Mouse (Mus musculus): ENCODE data around the gene Slc36a3. TPM values are rescaled to one million over a fixed set of nuclear protein-coding genes. Genes with fewer than 3 reads are reported as not detected.

The Slc36a3 gene
- polyA plus RNA-seq, 1 experiment from 2014 or later, result not detected

GRCm38 (mm10) chr11:55084629-55085028, 66.9 kb downstream of the Slc36a3 start:
- Histone ChIP-seq H3K27ac (replicated peaks; ENCODE audit: low read depth, low read length) (no peak overlapping the region), H3K9me3 (ENCODE audit: control insufficient read depth, low read length) (no peaks in the 10 kb centered on the region), H3K4me1 (ENCODE audit: control insufficient read depth, insufficient read depth, low read length) (no peaks in the 10 kb centered on the region), H3K36me3 (ENCODE audit: control insufficient read depth, insufficient read depth, low read length) (no peaks in the 10 kb centered on the region), H3K27me3 (ENCODE audit: control insufficient read depth, insufficient read depth, low read length) (no peaks in the 10 kb centered on the region), H3K4me3 (ENCODE audit: low read depth, low read length) (no peak overlapping the region), H3K4me2 (ENCODE audit: low read depth, severe bottlenecking) (no peak overlapping the region), H3K9ac (ENCODE audit: low read length) (no peak overlapping the region)
- WGBS, result 76% methylated on average over 4 of the region's 4 CpGs
- no peak for DNase-seq (ENCODE audit: low spot score)
- ATAC-seq (ENCODE audit: insufficient number of reproducible peaks, low FRiP score, low TSS enrichment, low read depth), result no peak

GRCm38 (mm10) chr11:55081206-55081605, 70.3 kb downstream of the Slc36a3 start:
- Histone ChIP-seq H3K36me3 (ENCODE audit: control insufficient read depth, insufficient read depth, low read length) (no peaks in the 10 kb centered on the region), H3K9me3 (ENCODE audit: control insufficient read depth, low read length) (no peaks in the 10 kb centered on the region), H3K4me3 (ENCODE audit: low read depth, low read length) (no peak overlapping the region), H3K27me3 (ENCODE audit: control insufficient read depth, insufficient read depth, low read length) (peaks cover 7% of the 10 kb centered on the region; the same call in 1 of the 2 replicates), H3K27ac (replicated peaks; ENCODE audit: low read depth, low read length) (no peak overlapping the region), H3K4me2 (ENCODE audit: low read depth, severe bottlenecking) (no peak overlapping the region), H3K9ac (ENCODE audit: low read length) (no peak overlapping the region), H3K4me1 (ENCODE audit: control insufficient read depth, insufficient read depth, low read length) (peaks cover 7% of the 10 kb centered on the region; the same call in 1 of the 2 replicates)
- DNase-seq (ENCODE audit: low spot score) (no peak), ATAC-seq (ENCODE audit: insufficient number of reproducible peaks, low FRiP score, low TSS enrichment, low read depth) (no peak)
- 90% methylated on average over 9 of the region's 9 CpGs for WGBS

- H3K9ac ChIP-seq (ENCODE audit: low read length), result no peak overlapping the region
- DNase-seq (ENCODE audit: low spot score) (no peak), ATAC-seq (ENCODE audit: insufficient number of reproducible peaks, low FRiP score, low TSS enrichment, low read depth) (no peak)
- no peak overlapping the region for H3K4me3 ChIP-seq (ENCODE audit: low read depth, low read length)
- H3K4me2 ChIP-seq (ENCODE audit: low read depth, severe bottlenecking), result no peak overlapping the region
- no peaks in the 10 kb centered on the region for H3K36me3 ChIP-seq (ENCODE audit: control insufficient read depth, insufficient read depth, low read length)
- H3K9me3 ChIP-seq (ENCODE audit: control insufficient read depth, low read length), result no peaks in the 10 kb centered on the region
- peaks cover 7% of the 10 kb centered on the region; the same call in 1 of the 2 replicates for H3K27me3 ChIP-seq (ENCODE audit: control insufficient read depth, insufficient read depth, low read length)
- no peak overlapping the region for H3K27ac ChIP-seq (replicated peaks; ENCODE audit: low read depth, low read length)
- WGBS, result 91% methylated on average over 4 of the region's 4 CpGs
- H3K4me1 ChIP-seq (ENCODE audit: control insufficient read depth, insufficient read depth, low read length), result peaks cover 7% of the 10 kb centered on the region; the same call in 1 of the 2 replicates
Observed at GRCm38 (mm10) chr11:55079180-55079579, 72.3 kb downstream of the Slc36a3 start.

GRCm38 (mm10) chr11:55078502-55078901, 73.0 kb downstream of the Slc36a3 start:
- H3K4me2 ChIP-seq (ENCODE audit: low read depth, severe bottlenecking), result no peak overlapping the region; the same call in 1 of the 2 replicates
- no peaks in the 10 kb centered on the region for H3K36me3 ChIP-seq (ENCODE audit: control insufficient read depth, insufficient read depth, low read length)
- no peak overlapping the region for H3K4me3 ChIP-seq (ENCODE audit: low read depth, low read length)
- H3K9me3 ChIP-seq (ENCODE audit: control insufficient read depth, low read length), result no peaks in the 10 kb centered on the region
- H3K4me1 ChIP-seq (ENCODE audit: control insufficient read depth, insufficient read depth, low read length), result peaks cover 7% of the 10 kb centered on the region; the same call in 1 of the 2 replicates
- no peak overlapping the region for H3K27ac ChIP-seq (replicated peaks; ENCODE audit: low read depth, low read length)
- DNase-seq (ENCODE audit: low spot score) (no peak), ATAC-seq (ENCODE audit: insufficient number of reproducible peaks, low FRiP score, low TSS enrichment, low read depth) (no peak)
- peaks cover 7% of the 10 kb centered on the region; the same call in 1 of the 2 replicates for H3K27me3 ChIP-seq (ENCODE audit: control insufficient read depth, insufficient read depth, low read length)
- no peak overlapping the region for H3K9ac ChIP-seq (ENCODE audit: low read length)
- whole genome bisulfite sequencing, result 54% methylated on average over 3 of the region's 3 CpGs

GRCm38 (mm10) chr11:55077331-55078231, 73.9 kb downstream of the Slc36a3 start, which contains the start of gene Ccdc69:
TSS of gene Ccdc69 (minus strand) at chr11:55078131.
- H3K4me1 ChIP-seq (ENCODE audit: control insufficient read depth, insufficient read depth, low read length), result peaks cover 7% of the 10 kb centered on the region; the same call in 1 of the 2 replicates
- no peaks in the 10 kb centered on the region for H3K36me3 ChIP-seq (ENCODE audit: control insufficient read depth, insufficient read depth, low read length)
- no peak within 1 kb of the TSS for H3K27ac ChIP-seq (replicated peaks; ENCODE audit: low read depth, low read length)
- H3K27me3 ChIP-seq (ENCODE audit: control insufficient read depth, insufficient read depth, low read length), result peaks cover 7% of the 10 kb centered on the region; the same call in 1 of the 2 replicates
- H3K9ac ChIP-seq (ENCODE audit: low read length), result peak within 1 kb of the TSS; percentile 41
- H3K4me3 ChIP-seq (ENCODE audit: low read depth, low read length), result peak within 1 kb of the TSS; percentile 39
- DNase-seq (ENCODE audit: low spot score) (peak; percentile 65), ATAC-seq (ENCODE audit: insufficient number of reproducible peaks, low FRiP score, low TSS enrichment, low read depth) (peak; percentile 63; the same call in 1 of the 2 replicates)
- under 1% methylated on average over 49 of the region's 50 CpGs for WGBS
- H3K4me2 ChIP-seq (ENCODE audit: low read depth, severe bottlenecking), result peak within 1 kb of the TSS; percentile 96
- no peaks in the 10 kb centered on the region for H3K9me3 ChIP-seq (ENCODE audit: control insufficient read depth, low read length)

GRCm38 (mm10) chr11:55076234-55076633, 75.3 kb downstream of the Slc36a3 start:
- 88% methylated on average over 5 of the region's 5 CpGs for WGBS
- no peak overlapping the region for H3K4me2 ChIP-seq (ENCODE audit: low read depth, severe bottlenecking)
- no peak overlapping the region for H3K9ac ChIP-seq (ENCODE audit: low read length)
- DNase-seq (ENCODE audit: low spot score) (no peak), ATAC-seq (ENCODE audit: insufficient number of reproducible peaks, low FRiP score, low TSS enrichment, low read depth) (no peak)
- H3K36me3 ChIP-seq (ENCODE audit: control insufficient read depth, insufficient read depth, low read length), result no peaks in the 10 kb centered on the region
- peaks cover 7% of the 10 kb centered on the region; the same call in 1 of the 2 replicates for H3K4me1 ChIP-seq (ENCODE audit: control insufficient read depth, insufficient read depth, low read length)
- no peak overlapping the region for H3K27ac ChIP-seq (replicated peaks; ENCODE audit: low read depth, low read length)
- H3K27me3 ChIP-seq (ENCODE audit: control insufficient read depth, insufficient read depth, low read length), result peaks cover 7% of the 10 kb centered on the region; the same call in 1 of the 2 replicates
- H3K4me3 ChIP-seq (ENCODE audit: low read depth, low read length), result no peak overlapping the region
- H3K9me3 ChIP-seq (ENCODE audit: control insufficient read depth, low read length), result no peaks in the 10 kb centered on the region

- Histone ChIP-seq H3K9me3 (ENCODE audit: control insufficient read depth, low read length) (no peaks in the 10 kb centered on the region), H3K9ac (ENCODE audit: low read length) (no peak overlapping the region), H3K4me2 (ENCODE audit: low read depth, severe bottlenecking) (no peak overlapping the region), H3K4me3 (ENCODE audit: low read depth, low read length) (no peak overlapping the region), H3K27ac (replicated peaks; ENCODE audit: low read depth, low read length) (no peak overlapping the region), H3K4me1 (ENCODE audit: control insufficient read depth, insufficient read depth, low read length) (peaks cover 7% of the 10 kb centered on the region; the same call in 1 of the 2 replicates), H3K36me3 (ENCODE audit: control insufficient read depth, insufficient read depth, low read length) (no peaks in the 10 kb centered on the region), H3K27me3 (ENCODE audit: control insufficient read depth, insufficient read depth, low read length) (peaks cover 7% of the 10 kb centered on the region; the same call in 1 of the 2 replicates)
- WGBS, result 84% methylated on average over 2 of the region's 2 CpGs
- DNase-seq (ENCODE audit: low spot score), result no peak
- no peak for ATAC-seq (ENCODE audit: insufficient number of reproducible peaks, low FRiP score, low TSS enrichment, low read depth)
Observed at GRCm38 (mm10) chr11:55075602-55076001, 75.9 kb downstream of the Slc36a3 start.

Measured in limb, embryonic 11.5 days (tissue).